Mouse (Mus musculus) gastrocnemius, adult 8-10 months (tissue): Measurements from ENCODE around the gene Lyl1. TPM values are rescaled to one million over a fixed set of nuclear protein-coding genes. Genes with fewer than 3 reads are reported as not detected.

ENCODE experiments used
- DNase-seq, 2 experiments: peaks; one replicate each; pipeline ENCODE4 v3.0.0; 2022; ENCODE audit warnings: low spot score in 2 of 2
- total RNA-seq, 4 experiments: library from RNA; stranded (reverse); gene quantifications; 2 replicates each; pipeline ENCODE4 v1.2.4; 2022

Lyl1 gene
- 1 to 10 TPM in 1 of 4 experiments, under 1 TPM in 3; 0.51 to 1.8 (median 0.57) TPM for total RNA-seq

DNA sequence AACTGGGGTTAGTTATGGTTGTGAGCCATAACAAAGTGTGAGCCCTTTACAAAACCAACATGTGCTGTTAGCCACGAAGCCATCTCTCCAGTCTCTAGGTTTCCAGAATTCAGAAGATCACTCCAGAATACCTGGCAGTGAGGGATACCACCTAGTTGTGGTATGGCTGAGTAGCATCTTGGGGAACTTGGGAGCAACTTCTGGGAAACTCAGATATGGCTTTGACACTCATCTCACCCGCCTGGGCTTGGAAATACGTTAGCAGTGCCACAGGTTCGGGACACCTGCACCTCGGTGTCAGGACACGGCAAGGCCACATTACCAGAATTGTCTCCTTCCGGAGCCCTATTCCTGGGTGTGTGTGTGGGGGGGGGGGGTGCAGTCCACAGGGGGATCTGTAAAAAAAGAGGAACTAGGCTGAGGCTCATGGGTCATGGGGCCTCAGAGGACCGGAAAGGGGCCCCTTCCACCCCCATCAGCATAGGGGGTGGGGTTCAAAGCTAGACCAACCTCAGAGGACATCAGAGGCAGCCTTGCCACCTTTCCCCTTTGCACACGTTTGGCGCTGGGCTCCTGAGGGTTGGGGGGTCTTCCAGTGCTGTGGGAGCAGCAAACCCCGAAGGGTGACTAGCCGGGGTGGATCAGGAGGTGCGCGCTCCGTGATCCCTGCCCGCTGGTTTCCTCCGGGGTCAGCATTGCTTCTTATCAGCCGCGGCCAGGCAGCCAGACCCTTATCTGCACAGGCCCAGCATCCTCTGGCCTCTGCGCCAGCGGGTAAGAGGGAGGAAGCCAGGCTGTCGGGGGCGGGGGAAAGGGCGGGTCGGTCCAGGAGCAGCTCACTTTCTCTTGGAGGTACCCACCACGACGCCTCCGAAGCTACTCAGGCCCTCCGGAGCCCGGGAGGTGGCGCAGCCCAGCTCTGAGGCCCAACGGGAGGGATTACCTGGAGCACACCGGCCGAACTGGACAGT is at the start of gene Lyl1:
Lyl1 (plus strand) TSS at position 517 of the 971 bp plus-strand sequence.
- peak in 1 of 2 experiments; percentile 2 for DNase-seq

DNA sequence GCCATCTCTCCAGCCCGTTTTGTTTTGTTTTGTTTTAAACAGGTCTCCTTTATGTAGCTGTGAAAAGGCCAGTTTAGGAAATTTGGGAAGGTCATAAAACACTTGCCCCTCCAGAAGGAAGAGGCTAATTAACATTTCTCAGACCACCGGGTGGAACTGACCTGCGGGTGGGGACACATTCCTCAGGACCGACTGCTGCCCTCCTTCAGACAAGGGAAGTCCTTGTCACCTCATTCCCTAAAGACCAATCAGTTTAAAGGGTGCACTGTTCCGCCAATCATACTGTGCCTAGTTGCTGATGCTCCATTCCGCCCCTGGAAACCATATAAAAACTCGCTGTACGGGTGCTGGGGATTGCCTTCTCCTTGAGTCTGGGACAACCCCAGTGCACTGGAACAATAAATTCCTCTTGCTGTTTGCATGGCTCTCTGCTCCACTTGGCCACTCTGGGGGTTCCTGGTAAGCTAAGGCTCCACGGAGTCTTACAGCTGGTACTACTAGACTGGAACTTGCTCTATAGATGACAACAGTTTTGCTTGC is 48.1 kb upstream of the Lyl1 start:
- DNase-seq: no peak

DNA sequence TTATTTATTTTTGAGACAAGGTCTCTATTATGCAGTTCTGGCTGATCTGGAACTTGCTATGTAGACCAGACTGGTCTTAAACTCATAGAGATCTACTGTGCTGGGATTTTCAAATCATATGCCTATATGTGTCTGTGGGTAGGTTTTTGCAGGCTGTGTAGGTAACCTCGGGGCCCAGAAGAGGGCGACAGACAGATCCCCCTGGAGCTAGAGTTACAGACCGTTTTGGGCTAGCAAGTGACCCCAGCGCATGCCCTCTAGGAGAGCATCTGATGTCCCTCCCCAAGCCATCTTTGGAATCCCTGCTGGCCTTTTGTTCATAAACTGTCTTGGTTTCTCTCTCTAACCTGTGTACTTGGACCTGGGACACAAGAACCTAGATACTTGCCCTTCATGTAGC is 46.7 kb upstream of the Lyl1 start:
- no peak for DNase-seq

DNA sequence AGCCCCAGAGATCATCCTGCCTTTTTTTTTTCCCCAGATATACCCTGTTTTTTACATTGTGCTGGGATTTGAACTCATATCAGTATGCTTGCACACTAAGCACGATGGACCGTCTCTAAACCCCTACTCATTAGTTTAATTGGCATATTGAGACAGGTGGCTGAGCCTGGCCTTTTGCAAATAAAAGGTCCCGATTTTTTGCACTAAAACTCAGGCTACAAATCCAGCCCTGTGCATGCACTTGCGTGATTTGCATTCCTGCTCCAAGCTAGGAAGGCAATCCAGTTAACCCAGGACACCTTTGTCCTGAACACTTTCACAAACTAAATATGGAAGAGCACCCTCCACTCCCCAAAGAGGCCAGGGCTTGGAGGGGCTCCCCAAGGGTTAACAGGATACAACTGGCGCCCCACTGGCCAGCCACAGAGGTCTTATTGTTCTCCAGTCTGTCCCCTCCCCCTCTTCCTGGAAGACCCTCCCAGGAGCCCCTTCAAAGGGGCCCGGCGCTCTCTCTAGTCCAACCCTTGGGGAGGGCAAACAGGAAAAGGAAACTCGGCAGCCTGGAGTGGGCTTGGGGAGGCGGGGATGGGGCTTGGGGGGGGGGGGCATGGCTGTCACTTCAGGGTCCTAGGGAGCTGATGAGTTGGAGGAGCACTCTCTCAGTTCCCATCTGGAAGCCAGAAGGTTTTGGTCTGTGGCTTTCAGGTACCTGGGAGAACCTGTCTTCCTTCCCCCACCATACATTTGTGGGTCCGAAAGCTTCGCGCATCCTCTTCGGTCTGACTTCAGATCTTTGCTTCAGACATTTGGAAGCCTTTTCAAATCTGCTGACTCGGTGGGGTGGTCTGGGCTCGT is 45.7 kb upstream of the Lyl1 start:
- no peak for DNase-seq

DNA sequence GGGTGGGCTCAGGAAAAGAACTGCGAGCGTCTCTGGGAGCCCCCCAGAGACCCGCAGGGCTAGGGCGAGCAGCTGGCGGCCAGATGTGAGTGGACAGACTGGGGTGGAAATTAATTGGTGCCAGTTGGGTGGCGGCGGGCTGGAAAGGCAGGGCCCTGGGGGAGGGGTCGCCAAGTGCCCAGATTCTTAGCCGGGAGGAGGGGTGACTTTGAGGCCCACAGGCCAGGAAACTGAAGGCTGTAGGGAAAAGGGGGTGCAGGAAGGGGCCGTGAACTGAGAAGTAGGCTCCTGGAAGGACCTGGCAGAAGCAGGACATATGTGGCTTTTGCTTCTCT is 45.1 kb upstream of the Lyl1 start:
- DNase-seq: no peak

DNA sequence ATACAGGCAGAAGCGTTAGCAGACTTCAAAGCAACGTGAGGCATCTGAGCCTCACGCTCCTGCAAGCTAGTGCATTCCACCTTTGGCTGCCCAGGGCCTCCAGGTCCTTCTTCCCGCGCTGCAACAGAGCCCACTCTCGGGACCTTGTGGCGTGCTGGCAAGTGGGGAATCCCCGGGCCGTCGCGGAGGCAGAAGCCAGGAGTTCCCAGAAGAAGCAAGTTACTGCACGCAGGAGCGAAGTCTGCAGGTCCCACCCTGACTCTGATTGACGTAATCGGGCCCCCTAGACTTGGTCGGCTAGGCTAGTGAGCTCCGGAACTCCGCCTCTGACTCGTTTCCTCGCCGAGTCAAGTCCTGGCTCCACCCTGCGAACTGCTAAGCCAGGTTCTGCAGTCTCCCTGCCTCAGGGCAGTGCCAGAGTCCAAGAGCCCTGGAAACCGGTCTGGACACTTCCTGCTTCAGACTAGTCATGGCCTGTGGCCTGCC is 44.6 kb upstream of the Lyl1 start:
- peak; percentile 28 to 57 for DNase-seq

DNA sequence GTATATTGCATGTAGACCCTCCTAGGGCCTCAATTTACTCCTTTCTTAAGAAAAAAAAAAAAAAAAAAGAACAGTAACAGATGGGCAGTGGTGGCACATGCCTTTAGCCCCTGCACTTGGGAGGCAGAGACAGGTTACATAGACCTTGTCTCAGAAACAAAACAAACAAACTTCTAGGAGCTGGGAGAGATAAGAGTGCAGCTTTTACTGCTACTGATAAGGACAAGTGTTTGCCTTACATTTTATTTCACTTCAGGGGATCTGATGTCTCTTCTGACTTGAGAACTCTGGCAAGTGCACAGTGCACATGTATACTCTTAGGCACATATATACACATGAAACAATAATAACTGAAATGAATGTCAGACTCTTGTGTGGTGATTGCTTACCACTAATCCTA is 44.1 kb upstream of the Lyl1 start:
- DNase-seq: no peak

DNA sequence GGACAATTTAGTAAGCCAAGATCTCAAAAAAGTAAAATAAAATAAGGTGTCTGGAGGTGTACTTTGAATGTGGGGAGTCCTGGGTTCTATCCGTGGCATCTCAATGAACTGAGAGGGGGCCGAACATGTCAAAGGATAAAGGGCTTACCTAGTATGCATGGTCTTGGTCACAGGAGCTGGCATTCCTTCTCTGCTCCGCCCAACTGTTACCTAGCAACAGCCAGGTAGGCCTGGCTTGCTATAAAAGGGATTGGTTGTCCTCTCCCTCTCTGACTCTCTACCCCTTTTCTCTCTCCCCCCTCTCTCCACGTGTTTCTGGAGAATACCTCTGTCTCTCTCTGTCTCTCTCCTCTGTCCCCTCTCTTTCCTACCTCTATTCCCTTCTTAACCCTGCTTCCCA is 43.6 kb upstream of the Lyl1 start:
- no peak for DNase-seq

DNA sequence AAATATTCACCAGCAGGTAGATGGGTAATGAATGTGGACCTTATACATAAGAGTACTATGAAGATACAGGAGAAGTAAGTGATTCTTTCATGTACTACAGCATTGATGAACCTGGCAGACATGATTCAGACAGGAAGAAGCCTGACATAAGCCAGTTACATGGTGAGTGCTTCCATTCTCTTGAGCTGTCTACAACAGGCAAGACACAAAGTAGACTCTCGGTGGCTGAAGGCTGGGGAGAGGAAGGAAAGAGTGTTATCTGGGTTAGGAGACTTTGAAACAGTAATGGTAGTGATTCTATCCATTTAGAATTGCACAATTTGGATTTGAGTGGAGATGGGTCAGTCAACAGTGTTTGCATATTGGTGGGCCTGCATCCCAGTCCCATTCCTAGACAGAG is 42.3 kb upstream of the Lyl1 start:
- no peak for DNase-seq

DNA sequence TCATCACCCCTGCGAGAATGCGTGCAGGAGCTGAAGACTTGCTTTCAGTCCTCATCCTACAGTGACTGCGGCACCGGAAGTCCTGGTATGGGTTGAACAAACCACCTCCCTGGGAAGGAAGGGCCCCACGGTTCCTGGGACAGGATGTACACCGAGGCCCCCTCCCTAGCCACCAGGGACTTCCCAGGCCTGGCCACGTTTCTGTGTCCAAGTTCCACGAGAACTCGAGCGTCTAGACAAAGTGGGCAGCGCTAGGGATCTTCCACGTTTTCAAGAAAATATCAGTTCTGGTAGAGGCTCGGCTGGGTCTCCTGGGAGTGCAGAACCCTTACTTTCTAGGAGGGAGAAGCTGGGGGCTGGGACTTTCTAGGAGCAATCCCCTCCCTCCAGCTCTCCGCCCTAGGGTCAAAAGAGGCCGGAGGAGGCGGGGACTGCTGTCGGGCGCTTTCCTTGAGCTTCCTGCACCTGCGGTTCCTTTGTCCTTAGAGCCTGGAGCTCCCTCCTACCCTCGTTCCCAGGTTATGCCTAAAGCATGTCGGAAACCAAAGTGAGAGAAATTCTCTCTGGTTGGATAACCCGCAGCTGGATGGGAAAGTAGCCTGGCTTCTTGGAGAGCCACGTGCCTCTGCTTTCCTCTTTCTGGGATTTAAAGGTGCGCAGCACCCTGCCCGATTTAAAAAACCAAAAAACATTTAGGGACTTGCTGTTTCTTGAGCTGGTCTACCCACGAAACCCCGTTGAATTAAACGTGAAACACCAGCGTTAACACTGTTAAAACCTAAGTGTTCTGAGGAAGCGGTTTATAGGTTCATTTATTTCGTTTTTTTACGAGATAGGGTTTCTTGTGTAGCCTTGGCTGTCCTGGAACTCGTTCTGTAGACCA is 41.1 kb upstream of the Lyl1 start:
- DNase-seq: no peak

DNA sequence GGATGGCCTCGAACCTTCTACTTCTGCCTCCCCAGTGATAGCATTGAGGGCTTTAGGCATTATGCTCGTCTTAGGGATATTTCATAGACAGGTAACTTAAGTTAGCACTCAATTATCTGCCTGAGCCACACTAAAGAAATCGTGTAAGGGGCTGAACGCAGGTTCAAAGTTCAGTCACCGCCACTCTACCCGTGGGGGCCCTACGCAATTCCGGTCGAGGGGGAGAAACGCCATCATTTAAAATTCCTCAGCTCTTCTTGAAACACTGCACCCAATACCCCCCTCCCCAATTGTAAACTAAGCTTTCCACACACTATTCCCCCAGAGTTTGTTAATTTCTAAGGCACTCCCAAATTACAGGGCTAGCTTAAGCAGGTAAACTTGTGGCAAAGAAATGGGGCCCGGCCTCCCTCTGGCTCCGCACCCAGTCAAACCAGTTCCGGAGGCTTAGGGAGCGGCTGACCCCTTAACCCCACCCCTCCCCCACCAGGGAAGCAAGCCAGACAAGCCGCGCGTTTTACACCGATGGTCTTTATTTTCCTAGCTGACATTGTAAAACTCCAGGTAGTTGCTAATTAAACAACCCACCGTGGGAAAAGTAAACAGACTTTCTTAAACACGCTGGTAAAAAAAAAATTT is 40.3 kb upstream of the Lyl1 start:
- DNase-seq: no peak

DNA sequence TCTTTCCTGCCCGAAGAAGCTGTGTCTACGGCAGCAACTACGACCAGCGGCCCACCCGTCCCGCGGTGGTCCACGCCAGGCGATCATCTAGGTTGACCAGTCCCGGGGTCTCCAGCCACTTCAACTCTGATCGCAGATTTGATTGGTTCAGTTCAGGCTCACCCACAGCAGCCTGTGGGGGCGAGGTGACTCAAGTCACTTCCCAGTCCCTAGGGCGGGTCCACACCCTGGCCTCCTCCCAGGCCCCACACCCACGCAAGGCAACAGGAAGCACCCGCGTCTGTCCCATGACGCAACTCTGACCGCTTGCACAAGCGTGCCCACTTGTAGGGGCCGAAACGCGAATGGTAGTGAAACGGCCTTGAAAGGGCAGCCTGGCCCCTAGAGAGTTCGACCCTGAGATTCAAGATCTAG is 39.8 kb upstream of the Lyl1 start:
- peak; percentile 88 to 89 for DNase-seq

DNA sequence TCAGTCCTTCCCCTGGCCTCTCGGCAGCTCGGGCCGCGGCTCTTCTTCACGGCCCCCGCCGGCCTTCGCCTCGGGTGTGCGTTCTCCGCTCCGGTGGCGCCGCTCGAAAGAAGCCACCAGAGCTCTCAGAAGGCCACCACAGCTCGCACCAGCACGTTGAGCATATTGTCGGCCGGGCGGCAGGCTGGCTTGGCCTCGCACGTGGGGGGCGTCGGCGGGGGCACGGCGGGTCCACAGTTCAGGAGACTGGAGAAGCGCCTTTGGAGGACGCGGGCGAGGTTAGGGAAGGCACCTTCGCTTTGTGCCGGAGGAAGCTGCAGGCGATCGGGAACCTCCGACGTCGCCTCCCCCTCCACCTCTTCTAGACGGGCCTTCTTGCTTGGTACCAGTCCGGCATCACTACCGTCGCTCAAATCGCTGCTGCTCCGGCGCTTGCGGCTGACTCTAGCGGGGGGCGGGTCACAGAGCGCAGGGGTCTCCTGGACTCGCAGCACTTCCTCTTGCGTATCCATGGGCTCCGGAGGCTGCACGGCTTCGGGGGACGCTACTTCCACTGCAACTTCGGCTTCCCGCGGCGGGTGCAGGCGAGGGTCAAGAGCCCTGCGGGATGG is 39.2 kb upstream of the Lyl1 start:
- peak; percentile 20 to 35 for DNase-seq

DNA sequence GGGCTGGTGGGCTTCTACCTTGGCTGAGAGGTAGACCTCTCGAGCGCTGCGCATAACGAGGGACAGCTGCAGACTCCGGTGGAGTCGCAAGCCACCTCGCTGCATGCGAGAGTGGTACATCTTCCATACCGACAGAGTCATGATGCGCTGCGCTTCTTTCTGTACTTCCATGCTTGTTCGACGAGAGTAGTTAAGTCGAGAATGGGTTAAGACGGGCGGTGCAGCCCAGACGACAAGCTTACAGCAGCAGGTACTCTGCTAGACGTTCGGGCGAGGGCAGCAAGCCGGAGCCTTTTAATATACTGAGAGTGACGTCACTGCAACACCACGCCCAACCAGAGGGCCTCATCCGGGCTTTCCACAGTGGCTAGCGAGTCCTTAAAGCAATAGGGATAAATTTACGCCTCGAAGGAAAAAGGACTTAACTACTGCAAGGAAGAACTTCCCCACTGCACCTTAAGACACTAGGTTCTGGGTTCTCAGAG is 38.6 kb upstream of the Lyl1 start, which contains the start of gene Ier2:
Ier2 (minus strand) TSS at position 272 of the 485 bp plus-strand sequence.
- peak; percentile 91 to 93 for DNase-seq

DNA sequence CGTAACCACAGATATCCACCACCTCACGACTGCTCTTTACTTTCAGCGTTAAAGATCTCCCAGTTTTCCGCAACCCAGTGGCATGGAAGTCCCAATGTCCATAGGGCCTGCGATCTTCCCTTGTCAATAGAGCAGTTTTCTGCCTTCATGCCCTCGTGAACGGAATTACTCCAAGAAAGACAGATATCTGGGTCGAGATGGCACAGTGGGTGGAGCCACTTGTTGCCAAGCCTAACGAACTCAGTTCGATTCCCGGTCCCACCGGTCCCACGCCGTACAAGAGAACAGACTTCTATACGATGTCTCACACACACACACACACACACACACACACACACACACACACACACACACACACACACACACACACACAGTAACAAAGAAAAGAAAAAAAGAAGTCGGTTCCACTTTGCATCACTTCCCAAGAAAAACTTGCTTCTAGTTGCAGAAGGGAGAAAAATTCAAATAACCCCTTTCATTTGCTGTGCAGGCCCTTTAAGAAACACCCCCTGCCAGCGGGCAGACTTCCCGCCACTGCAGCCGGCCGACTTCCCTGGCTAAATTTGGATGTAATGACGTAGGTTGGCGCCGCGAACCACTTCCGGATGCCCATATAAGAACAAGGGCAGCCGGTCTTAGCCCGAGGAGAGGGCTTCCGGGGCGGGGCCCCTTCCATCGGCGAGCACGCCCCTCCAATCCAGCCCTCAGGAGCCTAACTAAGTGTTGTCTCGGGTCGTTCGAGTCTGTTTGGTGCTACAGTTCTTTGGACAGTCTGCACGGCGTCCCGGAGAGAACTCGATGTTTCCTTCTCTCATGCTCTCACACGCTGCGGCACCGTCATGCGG is 37.6 kb upstream of the Lyl1 start:
- DNase-seq: peak; percentile 98 to 99

DNA sequence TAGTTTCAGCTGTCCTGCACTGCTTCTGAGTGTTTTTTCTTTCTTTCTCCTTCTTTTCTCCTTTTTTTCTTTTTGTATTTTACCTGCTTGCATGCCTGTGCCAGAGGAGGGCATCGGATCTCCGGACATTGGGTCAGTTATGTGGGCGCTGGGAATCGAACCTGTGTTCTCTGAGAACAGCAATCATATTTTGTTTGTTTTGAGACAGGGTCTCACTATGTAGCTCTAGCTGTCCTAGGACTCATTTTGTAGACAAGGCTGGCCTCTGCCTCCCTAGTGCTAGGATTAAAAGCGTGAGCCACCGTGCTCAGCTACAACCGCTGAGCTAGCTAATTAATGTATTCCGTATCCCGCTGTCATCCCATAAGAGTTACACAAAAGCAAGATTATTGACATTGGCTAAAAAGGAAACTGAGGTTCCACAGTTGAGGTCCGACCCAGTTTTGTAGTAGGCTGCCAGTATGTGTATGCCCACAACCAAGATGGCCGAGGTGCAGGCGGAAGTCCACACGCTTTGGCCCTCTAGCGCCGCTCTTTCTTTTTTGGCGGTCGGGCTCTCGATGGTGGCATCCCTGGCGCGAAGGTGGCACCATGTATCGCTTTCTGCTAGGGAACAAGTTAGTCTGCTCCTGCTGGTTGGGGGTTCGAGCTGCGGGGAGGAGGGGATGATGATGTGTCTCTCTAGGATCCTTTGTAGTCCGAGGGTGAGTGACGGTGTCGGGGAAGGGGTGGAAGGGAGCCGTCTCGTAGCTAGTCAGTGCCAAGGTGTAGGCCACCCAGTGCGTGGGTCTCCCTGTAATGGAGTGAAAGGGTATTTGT is 36.5 kb upstream of the Lyl1 start:
- DNase-seq: peak; percentile 61 to 69

DNA sequence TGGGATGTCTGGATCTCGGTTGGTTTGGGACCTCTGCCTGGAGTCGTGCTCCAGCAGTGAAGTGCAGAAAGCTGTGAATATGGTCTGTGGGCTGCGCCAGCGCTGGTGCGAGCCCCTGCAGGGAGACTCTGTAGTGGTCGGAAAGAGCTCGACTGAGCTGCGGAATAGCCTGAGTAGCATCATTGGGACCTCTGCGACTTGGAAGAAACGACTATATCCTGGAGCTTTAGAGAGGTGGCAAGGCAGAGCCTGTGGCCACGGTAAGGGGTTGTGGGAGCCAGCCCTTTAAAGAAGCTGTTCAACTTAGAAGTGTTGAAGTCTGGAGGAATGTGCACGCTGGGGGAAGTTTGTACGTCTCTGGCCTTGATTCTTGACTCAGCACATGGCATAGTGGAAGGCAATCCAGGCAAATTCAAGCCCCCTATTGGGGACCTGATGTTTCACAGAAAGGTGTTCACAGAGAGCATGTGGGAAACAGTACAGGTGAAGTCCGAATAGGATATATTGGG is 35.8 kb upstream of the Lyl1 start:
- DNase-seq: no peak

DNA sequence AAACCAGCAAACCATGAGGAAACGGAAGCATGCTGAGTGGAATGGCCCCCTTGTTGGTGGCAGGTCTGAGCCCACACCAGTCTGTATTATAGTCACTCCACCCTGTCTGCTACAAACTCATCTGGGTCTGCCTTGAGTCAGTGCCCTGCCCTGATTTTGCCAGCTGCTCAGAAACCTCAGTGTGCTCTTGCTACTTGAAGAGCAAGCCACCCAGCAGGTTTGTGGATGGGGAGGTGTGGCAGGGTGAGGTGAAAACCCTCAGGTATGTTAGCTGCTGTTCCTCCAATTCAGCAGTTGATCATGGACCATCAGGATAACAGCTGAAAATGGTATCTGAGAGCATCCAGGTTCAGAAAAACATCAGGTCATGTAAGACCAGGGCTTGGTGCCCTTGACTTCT is 33.2 kb upstream of the Lyl1 start:
- no peak for DNase-seq
